In genomic region chr17:87445337-87445916, GRCm38 (mm10) we compare ENCODE assay signal across 8 mouse cellular contexts. TPM values are rescaled to one million over a fixed set of nuclear protein-coding genes. Genes with fewer than 3 reads are reported as not detected.
A peak's percentile ranks its signal among the peaks of the same experiment; 100 is the strongest.
DNase-seq lines count a peak whose midpoint lies in the region; ATAC-seq and TF ChIP-seq lines count a peak whose summit lies in the region.

No protein-coding gene starts in this region.

- no peak for DNase-seq in spleen, adult 2 months (ENCODE audit: low read depth in 1 of 2, low spot score in 2 of 2)
- DNase-seq in spleen, postnatal 4 days (ENCODE audit: low spot score in 2 of 2) = no peak
- DNase-seq in embryonic facial prominence, embryonic 14.5 days (ENCODE audit: low spot score) = no peak
- no peak for DNase-seq in kidney, postnatal 0 days (ENCODE audit: low spot score)
- DNase-seq in gastrocnemius, postnatal 25 days = no peak
- DNase-seq in left cerebral cortex, adult 8-10 months (ENCODE audit: low spot score in 2 of 2) = no peak
- DNase-seq in right cerebral cortex, postnatal 4 days = no peak

- no peaks in the 10 kb centered on the region for H3K27me3 ChIP-seq in spleen, adult 2 months (ENCODE audit: control insufficient read depth, insufficient read depth, low read length)
- H3K27me3 ChIP-seq in embryonic facial prominence, embryonic 14.5 days (replicated peaks; ENCODE audit: control insufficient read depth, insufficient read depth, low read length) = no peaks in the 10 kb centered on the region
- no peaks in the 10 kb centered on the region for H3K27me3 ChIP-seq in kidney, postnatal 0 days (ENCODE audit: insufficient read depth, low read length)
- no peaks in the 10 kb centered on the region for H3K27me3 ChIP-seq in midbrain, embryonic 13.5 days

- H3K4me1 ChIP-seq in spleen, adult 2 months (ENCODE audit: control insufficient read depth, insufficient read depth, insufficient read length) = peaks cover 2% of the 10 kb centered on the region
- H3K4me1 ChIP-seq in embryonic facial prominence, embryonic 14.5 days (ENCODE audit: control insufficient read depth, insufficient read depth, low read length) = peaks cover 30% of the 10 kb centered on the region
- peaks cover 20% of the 10 kb centered on the region for H3K4me1 ChIP-seq in kidney, postnatal 0 days (replicated peaks; ENCODE audit: insufficient read depth, low read length)
- peaks cover 45% of the 10 kb centered on the region for H3K4me1 ChIP-seq in midbrain, embryonic 13.5 days (replicated peaks)

- ATAC-seq in embryonic facial prominence, embryonic 14.5 days (ENCODE audit: low read depth) = no peak
- ATAC-seq in kidney, postnatal 0 days (replicated peaks; ENCODE audit: low FRiP score, low read depth) = no peak
- ATAC-seq in midbrain, embryonic 13.5 days = no peak

- H3K9me3 ChIP-seq in embryonic facial prominence, embryonic 14.5 days (ENCODE audit: control insufficient read depth, low read length) = no peaks in the 10 kb centered on the region
- H3K9me3 ChIP-seq in kidney, postnatal 0 days (replicated peaks; ENCODE audit: low read length) = no peaks in the 10 kb centered on the region
- H3K9me3 ChIP-seq in midbrain, embryonic 13.5 days = no peaks in the 10 kb centered on the region

- TF ChIP-seq POLR2A in spleen, adult 2 months (IDR thresholded peaks at IDR 0.05; ENCODE audit: low read depth, low read length) = no peak

- peak overlapping the region; percentile 94; the same call in 1 of the 2 replicates for H3K27ac ChIP-seq in spleen, adult 2 months (ENCODE audit: insufficient read depth, low read length)
- peak overlapping the region; percentile 94 for H3K27ac ChIP-seq in embryonic facial prominence, embryonic 14.5 days (replicated peaks; ENCODE audit: low read depth, low read length)
- peak overlapping the region; percentile 94 for H3K27ac ChIP-seq in kidney, postnatal 0 days
- peak overlapping the region; percentile 99 for H3K27ac ChIP-seq in midbrain, embryonic 13.5 days

- H3K36me3 ChIP-seq in spleen, adult 2 months (ENCODE audit: control insufficient read depth, insufficient read depth, low read length) = peaks cover 3% of the 10 kb centered on the region
- peaks cover 13% of the 10 kb centered on the region for H3K36me3 ChIP-seq in embryonic facial prominence, embryonic 14.5 days (ENCODE audit: control insufficient read depth, insufficient read depth, low read length)
- H3K36me3 ChIP-seq in kidney, postnatal 0 days (ENCODE audit: insufficient read depth, low read length) = no peaks in the 10 kb centered on the region
- H3K36me3 ChIP-seq in midbrain, embryonic 13.5 days = peaks cover 6% of the 10 kb centered on the region; the same call in 1 of the 2 replicates

- 1% methylated on average over 13 of the region's 13 CpGs for WGBS in spleen, adult 2 months
- under 1% methylated on average over 13 of the region's 13 CpGs for WGBS in embryonic facial prominence, embryonic 14.5 days
- WGBS in kidney, postnatal 0 days = under 1% methylated on average over 13 of the region's 13 CpGs
- WGBS in midbrain, embryonic 13.5 days = under 1% methylated on average over 13 of the region's 13 CpGs

- peak overlapping the region; percentile 81 for H3K4me3 ChIP-seq in spleen, adult 2 months (ENCODE audit: extremely low read depth, insufficient read depth, insufficient read length)
- peak overlapping the region; percentile 84 for H3K4me3 ChIP-seq in embryonic facial prominence, embryonic 14.5 days (ENCODE audit: low read depth, low read length)
- peak overlapping the region; percentile 78 for H3K4me3 ChIP-seq in kidney, postnatal 0 days (replicated peaks; ENCODE audit: low read depth, low read length)
- peak overlapping the region; percentile 91 for H3K4me3 ChIP-seq in midbrain, embryonic 13.5 days (replicated peaks)

- peak overlapping the region; percentile 85 for H3K4me2 ChIP-seq in embryonic facial prominence, embryonic 14.5 days (ENCODE audit: low read depth, low read length)
- H3K4me2 ChIP-seq in kidney, postnatal 0 days (ENCODE audit: low read length) = peak overlapping the region; percentile 76
- H3K4me2 ChIP-seq in midbrain, embryonic 13.5 days (replicated peaks) = peak overlapping the region; percentile 92

- TF ChIP-seq CTCF in spleen, adult 2 months (IDR thresholded peaks at IDR 0.05; ENCODE audit: extremely low read depth, insufficient read depth, insufficient read length, insufficient replicate concordance) = no peak
- TF ChIP-seq CTCF in kidney, postnatal 0 days (IDR thresholded peaks at IDR 0.05; ENCODE audit: low read depth) = no peak

- peak overlapping the region; percentile 90 for H3K9ac ChIP-seq in embryonic facial prominence, embryonic 14.5 days (ENCODE audit: low read depth, low read length)
- H3K9ac ChIP-seq in kidney, postnatal 0 days (ENCODE audit: low read depth, low read length) = peak overlapping the region; percentile 98
- peak overlapping the region; percentile 99 for H3K9ac ChIP-seq in midbrain, embryonic 13.5 days (replicated peaks)

RNA-seq across cellular contexts. Expression of gene Calm2, which starts 1.3 kb away (rescaled TPM):
- 12.4 TPM in 2 replicates for polyA plus RNA-seq in spleen, adult 2 months (2012; rRNA removed)
- 1,001 and 1,028 TPM in 2 replicates for polyA plus RNA-seq in embryonic facial prominence, embryonic 14.5 days (2014; fragmentation: Nextera tagmentation; extraction: Ambion mirVana)
- polyA plus RNA-seq in kidney, postnatal 0 days (2015; fragmentation: Nextera tagmentation; extraction: Ambion mirVana) = 1,007 and 1,080 TPM in 2 replicates
- 1,571 and 1,689 TPM in 2 replicates for polyA plus RNA-seq in midbrain, embryonic 13.5 days (2015; fragmentation: Nextera tagmentation; extraction: Ambion mirVana)
- 100 to 1,000 TPM; 161 to 162 TPM for total RNA-seq in gastrocnemius, postnatal 25 days (2021)
- total RNA-seq in left cerebral cortex, adult 8-10 months (2022) = 1,000 to 10,000 TPM; 2,138 to 2,258 (median 2,232) TPM

RNA-seq across cellular contexts. Expression of gene Stpg4, which starts 17.9 kb away (rescaled TPM):
- polyA plus RNA-seq in spleen, adult 2 months (2012; rRNA removed) = 0.21 TPM in 1 of 2 replicates, not detected in the other
- polyA plus RNA-seq in embryonic facial prominence, embryonic 14.5 days (2014; fragmentation: Nextera tagmentation; extraction: Ambion mirVana) = not detected in 2 replicates
- not detected in 2 replicates for polyA plus RNA-seq in kidney, postnatal 0 days (2015; fragmentation: Nextera tagmentation; extraction: Ambion mirVana)
- 0.37 TPM in 1 of 2 replicates, not detected in the other for polyA plus RNA-seq in midbrain, embryonic 13.5 days (2015; fragmentation: Nextera tagmentation; extraction: Ambion mirVana)
- not detected for total RNA-seq in gastrocnemius, postnatal 25 days (2021)
- not detected for total RNA-seq in left cerebral cortex, adult 8-10 months (2022)

Comparison
In these comparisons a context has a peak if more than half of its experiments do, and no peak if none do; other contexts are left out.
1. RNA of gene Calm2, which starts 1.3 kb away (polyA plus RNA-seq): 1,571 to 1,689 TPM in midbrain, embryonic 13.5 days, 1,001 to 1,028 TPM in embryonic facial prominence, embryonic 14.5 days and 1,007 to 1,080 TPM in kidney, postnatal 0 days; 12.4 TPM in spleen, adult 2 months; every median in the first group is over 10 times any median in the second.
2. Peak in every context shown above with its lines, with median percentiles within 50 percentile points of each other: H3K27ac ChIP-seq, H3K4me3 ChIP-seq, H3K4me2 ChIP-seq and H3K9ac ChIP-seq.